Mouse (Mus musculus): ENCODE results near the gene Fam83e. TPM values are rescaled to one million over a fixed set of nuclear protein-coding genes. Genes with fewer than 3 reads are reported as not detected.

Fam83e gene
- total and polyA plus RNA-seq, 3 experiments, result 0.43 to 1.0 TPM; not detected in 1

GRCm38 (mm10) chr7:45726419-45726818 lies 5.4 kb downstream of the Fam83e start:
- Histone ChIP-seq H3K9ac (ENCODE audit: control insufficient read depth, low read depth, low read length, poor library complexity, severe bottlenecking) (no peak overlapping the region), H3K27ac (ENCODE audit: control insufficient read depth, low read depth, low read length) (no peak overlapping the region), H3K79me2 (ENCODE audit: control insufficient read depth, insufficient read depth, low read length, poor library complexity) (no peaks in the 10 kb centered on the region), H3K36me3 (ENCODE audit: control insufficient read depth in 1 of 2, insufficient read depth in 2 of 2, low read length in 2 of 2) (no peaks in the 10 kb centered on the region), H3K4me3 (ENCODE audit: control insufficient read depth in 1 of 2, insufficient read depth in 1 of 2, low read depth in 2 of 2, low read length in 2 of 2) (no peak overlapping the region), H3K4me1 (ENCODE audit: control insufficient read depth in 1 of 2, insufficient read depth in 2 of 2, low read length in 2 of 2) (no peaks in the 10 kb centered on the region), H3K27me3 (ENCODE audit: control insufficient read depth in 1 of 2, insufficient read depth in 2 of 2, low read length in 2 of 2) (no peaks in the 10 kb centered on the region), H3K9me3 (replicated peaks; ENCODE audit: insufficient read depth, low read length) (no peaks in the 10 kb centered on the region)
- DNase-seq (ENCODE audit: low read depth, low spot score), result no peak
- TF ChIP-seq GABPA (IDR thresholded peaks at IDR 0.05; ENCODE audit: low read depth, low read length), result no peak

- TF ChIP-seq USF2 (IDR thresholded peaks at IDR 0.05; ENCODE audit: borderline replicate concordance in 1 of 2, insufficient read depth in 1 of 2, low read depth in 1 of 2, low read length in 2 of 2) (no peak), SMC3 (IDR thresholded peaks at IDR 0.05; ENCODE audit: low read depth, low read length) (no peak), ZKSCAN1 (IDR thresholded peaks at IDR 0.05; ENCODE audit: low read depth, low read length) (no peak), RAD21 (IDR thresholded peaks at IDR 0.05; ENCODE audit: low read depth, low read length) (no peak), BHLHE40 (IDR thresholded peaks at IDR 0.05; ENCODE audit: borderline replicate concordance, low read depth, low read length) (no peak), NELFE (IDR thresholded peaks at IDR 0.05; ENCODE audit: low read depth, low read length) (no peak), CHD2 (IDR thresholded peaks at IDR 0.05; ENCODE audit: low read length) (no peak), GABPA (IDR thresholded peaks at IDR 0.05; ENCODE audit: low read depth, low read length) (no peak), UBTF (IDR thresholded peaks at IDR 0.05; ENCODE audit: borderline replicate concordance, insufficient read depth, low read depth, low read length) (no peak), JUND (IDR thresholded peaks at IDR 0.05; ENCODE audit: low read depth, low read length) (no peak), KAT2A (conservative IDR thresholded peaks at IDR 0.05; ENCODE audit: low read depth, low read length) (no peak)
- Histone ChIP-seq H3K4me1 (ENCODE audit: control insufficient read depth in 1 of 2, insufficient read depth in 2 of 2, low read length in 2 of 2) (no peaks in the 10 kb centered on the region), H3K36me3 (ENCODE audit: control insufficient read depth in 1 of 2, insufficient read depth in 2 of 2, low read length in 2 of 2) (no peaks in the 10 kb centered on the region), H3K79me2 (ENCODE audit: control insufficient read depth, insufficient read depth, low read length, poor library complexity) (no peaks in the 10 kb centered on the region), H3K4me3 (ENCODE audit: control insufficient read depth in 1 of 2, insufficient read depth in 1 of 2, low read depth in 2 of 2, low read length in 2 of 2) (no peak overlapping the region), H3K27me3 (ENCODE audit: control insufficient read depth in 1 of 2, insufficient read depth in 2 of 2, low read length in 2 of 2) (no peaks in the 10 kb centered on the region), H3K27ac (ENCODE audit: control insufficient read depth, low read depth, low read length) (no peak overlapping the region), H3K9ac (ENCODE audit: control insufficient read depth, low read depth, low read length, poor library complexity, severe bottlenecking) (no peak overlapping the region), H3K9me3 (replicated peaks; ENCODE audit: insufficient read depth, low read length) (no peaks in the 10 kb centered on the region)
- no peak for DNase-seq (ENCODE audit: low read depth, low spot score)
These were observed 6.6 kb downstream of the Fam83e start for GRCm38 (mm10) chr7:45727625-45728024.

GRCm38 (mm10) chr7:45730727-45731431 lies 9.9 kb downstream of the Fam83e start:
- H3K27ac ChIP-seq (ENCODE audit: control insufficient read depth, low read depth, low read length), result no peak overlapping the region
- TF ChIP-seq USF1 (IDR thresholded peaks at IDR 0.05; ENCODE audit: low read depth, low read length) (no peak), CTCF (IDR thresholded peaks at IDR 0.05 in 2 of 3, conservative IDR thresholded peaks at IDR 0.05 in 1 of 3; ENCODE audit: control insufficient read depth in 1 of 3, insufficient read depth in 1 of 3, low read depth in 2 of 3, low read length in 3 of 3, poor library complexity in 1 of 3, severe bottlenecking in 1 of 3) (peak; percentile 58 to 75 (median 61)), RAD21 (IDR thresholded peaks at IDR 0.05; ENCODE audit: low read depth, low read length) (peak; percentile 17), ZC3H11A (IDR thresholded peaks at IDR 0.05; ENCODE audit: low read depth, low read length) (0 out of 2 replicates have a peak, but pooled peaks have one; percentile 7), SMC3 (IDR thresholded peaks at IDR 0.05; ENCODE audit: low read depth, low read length) (peak; percentile 50)
- no peaks in the 10 kb centered on the region for H3K4me1 ChIP-seq (ENCODE audit: control insufficient read depth in 1 of 2, insufficient read depth in 2 of 2, low read length in 2 of 2)
- H3K27me3 ChIP-seq (ENCODE audit: control insufficient read depth in 1 of 2, insufficient read depth in 2 of 2, low read length in 2 of 2), result no peaks in the 10 kb centered on the region
- DNase-seq (ENCODE audit: low read depth, low spot score), result peak; percentile 63
- no peaks in the 10 kb centered on the region for H3K79me2 ChIP-seq (ENCODE audit: control insufficient read depth, insufficient read depth, low read length, poor library complexity)
- H3K36me3 ChIP-seq (ENCODE audit: control insufficient read depth in 1 of 2, insufficient read depth in 2 of 2, low read length in 2 of 2), result no peaks in the 10 kb centered on the region
- H3K4me3 ChIP-seq (ENCODE audit: control insufficient read depth in 1 of 2, insufficient read depth in 1 of 2, low read depth in 2 of 2, low read length in 2 of 2), result no peak overlapping the region
- no peak overlapping the region for H3K9ac ChIP-seq (ENCODE audit: control insufficient read depth, low read depth, low read length, poor library complexity, severe bottlenecking)
- H3K9me3 ChIP-seq (replicated peaks; ENCODE audit: insufficient read depth, low read length), result no peaks in the 10 kb centered on the region

Measured in MEL (cell line).